Mouse (Mus musculus): Measurements from ENCODE around the gene E130208F15Rik. TPM values are rescaled to one million over a fixed set of nuclear protein-coding genes. Genes with fewer than 3 reads are reported as not detected.
A peak's percentile ranks its signal among the peaks of the same experiment; 100 is the strongest.

The E130208F15Rik gene
- polyA plus RNA-seq, 1 experiment from 2014 or later = 2.8 TPM

- Histone ChIP-seq H3K9ac (ENCODE audit: low read depth, low read length) (no peak overlapping the region), H3K4me2 (ENCODE audit: low read depth, low read length) (no peak overlapping the region), H3K27ac (ENCODE audit: low read length) (no peak overlapping the region), H3K4me1 (ENCODE audit: control insufficient read depth, insufficient read depth, low read length) (no peaks in the 10 kb centered on the region), H3K4me3 (ENCODE audit: low read length) (no peak overlapping the region), H3K36me3 (ENCODE audit: control insufficient read depth, insufficient read depth, low read length) (no peaks in the 10 kb centered on the region), H3K9me3 (ENCODE audit: control insufficient read depth, low read length) (0 out of 2 replicates have a peak, but pooled peaks cover 3% of the 10 kb centered on the region), H3K27me3 (replicated peaks; ENCODE audit: control insufficient read depth, insufficient read depth, low read length) (no peaks in the 10 kb centered on the region)
- no peak for ATAC-seq
Measured at GRCm38 (mm10) chr7:30326427-30326826, 4.9 kb downstream of the E130208F15Rik start.

- 64% methylated on average over 15 of the region's 15 CpGs for WGBS
- no peak for ATAC-seq
- Histone ChIP-seq H3K9me3 (ENCODE audit: control insufficient read depth, low read length) (0 out of 2 replicates have a peak, but pooled peaks cover 3% of the 10 kb centered on the region), H3K27me3 (replicated peaks; ENCODE audit: control insufficient read depth, insufficient read depth, low read length) (0 out of 2 replicates have a peak, but pooled peaks cover 3% of the 10 kb centered on the region), H3K36me3 (ENCODE audit: control insufficient read depth, insufficient read depth, low read length) (no peaks in the 10 kb centered on the region), H3K9ac (ENCODE audit: low read depth, low read length) (no peak overlapping the region), H3K27ac (ENCODE audit: low read length) (no peak overlapping the region), H3K4me2 (ENCODE audit: low read depth, low read length) (no peak overlapping the region), H3K4me3 (ENCODE audit: low read length) (no peak overlapping the region), H3K4me1 (ENCODE audit: control insufficient read depth, insufficient read depth, low read length) (no peaks in the 10 kb centered on the region)
Measured at GRCm38 (mm10) chr7:30327140-30327539, 5.6 kb downstream of the E130208F15Rik start.

GRCm38 (mm10) chr7:30328379-30328778 lies 6.8 kb downstream of the E130208F15Rik start:
- 0 out of 2 replicates have a peak, but pooled peaks cover 3% of the 10 kb centered on the region for H3K27me3 ChIP-seq (replicated peaks; ENCODE audit: control insufficient read depth, insufficient read depth, low read length)
- 50% methylated on average over 10 of the region's 10 CpGs for WGBS
- H3K4me2 ChIP-seq (ENCODE audit: low read depth, low read length) = no peak overlapping the region
- H3K4me3 ChIP-seq (ENCODE audit: low read length) = no peak overlapping the region
- peaks cover 1% of the 10 kb centered on the region for H3K4me1 ChIP-seq (ENCODE audit: control insufficient read depth, insufficient read depth, low read length)
- H3K9me3 ChIP-seq (ENCODE audit: control insufficient read depth, low read length) = 0 out of 2 replicates have a peak, but pooled peaks cover 3% of the 10 kb centered on the region
- H3K9ac ChIP-seq (ENCODE audit: low read depth, low read length) = no peak overlapping the region
- no peak for ATAC-seq
- H3K36me3 ChIP-seq (ENCODE audit: control insufficient read depth, insufficient read depth, low read length) = no peaks in the 10 kb centered on the region
- H3K27ac ChIP-seq (ENCODE audit: low read length) = no peak overlapping the region

GRCm38 (mm10) chr7:30331887-30332286 lies 10.3 kb downstream of the E130208F15Rik start:
- 6% methylated on average over 13 of the region's 13 CpGs for WGBS
- peaks cover 7% of the 10 kb centered on the region for H3K4me1 ChIP-seq (ENCODE audit: control insufficient read depth, insufficient read depth, low read length)
- peaks cover 14% of the 10 kb centered on the region for H3K27me3 ChIP-seq (replicated peaks; ENCODE audit: control insufficient read depth, insufficient read depth, low read length)
- no peak overlapping the region for H3K27ac ChIP-seq (ENCODE audit: low read length)
- ATAC-seq = peak; percentile 77
- no peaks in the 10 kb centered on the region for H3K9me3 ChIP-seq (ENCODE audit: control insufficient read depth, low read length)
- H3K9ac ChIP-seq (ENCODE audit: low read depth, low read length) = no peak overlapping the region
- H3K36me3 ChIP-seq (ENCODE audit: control insufficient read depth, insufficient read depth, low read length) = no peaks in the 10 kb centered on the region
- 0 out of 2 replicates have a peak overlapping the region, but pooled peaks have one; percentile 7 for H3K4me2 ChIP-seq (ENCODE audit: low read depth, low read length)
- no peak overlapping the region for H3K4me3 ChIP-seq (ENCODE audit: low read length)

GRCm38 (mm10) chr7:30332622-30333259 lies 11.2 kb downstream of the E130208F15Rik start:
- no peak for ATAC-seq
- Histone ChIP-seq H3K36me3 (ENCODE audit: control insufficient read depth, insufficient read depth, low read length) (no peaks in the 10 kb centered on the region), H3K4me3 (ENCODE audit: low read length) (no peak overlapping the region), H3K4me1 (ENCODE audit: control insufficient read depth, insufficient read depth, low read length) (peaks cover 7% of the 10 kb centered on the region), H3K27ac (ENCODE audit: low read length) (no peak overlapping the region), H3K4me2 (ENCODE audit: low read depth, low read length) (no peak overlapping the region), H3K9ac (ENCODE audit: low read depth, low read length) (no peak overlapping the region), H3K9me3 (ENCODE audit: control insufficient read depth, low read length) (no peaks in the 10 kb centered on the region), H3K27me3 (replicated peaks; ENCODE audit: control insufficient read depth, insufficient read depth, low read length) (peaks cover 14% of the 10 kb centered on the region)
- WGBS = 62% methylated on average over 18 of the region's 18 CpGs

GRCm38 (mm10) chr7:30333436-30333835 lies 11.9 kb downstream of the E130208F15Rik start:
- Histone ChIP-seq H3K9ac (ENCODE audit: low read depth, low read length) (no peak overlapping the region), H3K27ac (ENCODE audit: low read length) (no peak overlapping the region), H3K4me2 (ENCODE audit: low read depth, low read length) (no peak overlapping the region), H3K27me3 (replicated peaks; ENCODE audit: control insufficient read depth, insufficient read depth, low read length) (peaks cover 14% of the 10 kb centered on the region), H3K36me3 (ENCODE audit: control insufficient read depth, insufficient read depth, low read length) (no peaks in the 10 kb centered on the region), H3K4me1 (ENCODE audit: control insufficient read depth, insufficient read depth, low read length) (peaks cover 7% of the 10 kb centered on the region), H3K4me3 (ENCODE audit: low read length) (no peak overlapping the region), H3K9me3 (ENCODE audit: control insufficient read depth, low read length) (no peaks in the 10 kb centered on the region)
- WGBS = 20% methylated on average over 4 of the region's 4 CpGs
- peak; percentile 62 for ATAC-seq

GRCm38 (mm10) chr7:30334563-30334962 lies 13.0 kb downstream of the E130208F15Rik start:
- Histone ChIP-seq H3K27ac (ENCODE audit: low read length) (no peak overlapping the region), H3K36me3 (ENCODE audit: control insufficient read depth, insufficient read depth, low read length) (no peaks in the 10 kb centered on the region), H3K4me3 (ENCODE audit: low read length) (no peak overlapping the region), H3K27me3 (replicated peaks; ENCODE audit: control insufficient read depth, insufficient read depth, low read length) (peaks cover 14% of the 10 kb centered on the region), H3K9ac (ENCODE audit: low read depth, low read length) (no peak overlapping the region), H3K4me1 (ENCODE audit: control insufficient read depth, insufficient read depth, low read length) (peaks cover 7% of the 10 kb centered on the region), H3K9me3 (ENCODE audit: control insufficient read depth, low read length) (no peaks in the 10 kb centered on the region), H3K4me2 (ENCODE audit: low read depth, low read length) (no peak overlapping the region)
- ATAC-seq = no peak
- 55% methylated on average over 5 of the region's 5 CpGs for WGBS

- Histone ChIP-seq H3K36me3 (ENCODE audit: control insufficient read depth, insufficient read depth, low read length) (no peaks in the 10 kb centered on the region), H3K4me3 (ENCODE audit: low read length) (no peak overlapping the region), H3K4me2 (ENCODE audit: low read depth, low read length) (no peak overlapping the region), H3K27me3 (replicated peaks; ENCODE audit: control insufficient read depth, insufficient read depth, low read length) (peaks cover 14% of the 10 kb centered on the region), H3K27ac (ENCODE audit: low read length) (no peak overlapping the region), H3K9ac (ENCODE audit: low read depth, low read length) (no peak overlapping the region), H3K9me3 (ENCODE audit: control insufficient read depth, low read length) (no peaks in the 10 kb centered on the region), H3K4me1 (ENCODE audit: control insufficient read depth, insufficient read depth, low read length) (peaks cover 7% of the 10 kb centered on the region)
- 80% methylated on average over 6 of the region's 6 CpGs for WGBS
- no peak for ATAC-seq
Measured at GRCm38 (mm10) chr7:30335688-30336087, 14.1 kb downstream of the E130208F15Rik start.

GRCm38 (mm10) chr7:30336384-30336783 lies 14.8 kb downstream of the E130208F15Rik start:
- WGBS = 2% methylated on average over 9 of the region's 9 CpGs
- peak; percentile 37; the same call in 1 of the 2 replicates for ATAC-seq
- Histone ChIP-seq H3K27me3 (replicated peaks; ENCODE audit: control insufficient read depth, insufficient read depth, low read length) (peaks cover 14% of the 10 kb centered on the region), H3K4me3 (ENCODE audit: low read length) (no peak overlapping the region), H3K36me3 (ENCODE audit: control insufficient read depth, insufficient read depth, low read length) (no peaks in the 10 kb centered on the region), H3K9me3 (ENCODE audit: control insufficient read depth, low read length) (no peaks in the 10 kb centered on the region), H3K4me2 (ENCODE audit: low read depth, low read length) (no peak overlapping the region), H3K4me1 (ENCODE audit: control insufficient read depth, insufficient read depth, low read length) (peaks cover 7% of the 10 kb centered on the region), H3K9ac (ENCODE audit: low read depth, low read length) (no peak overlapping the region), H3K27ac (ENCODE audit: low read length) (no peak overlapping the region)
